Mouse (Mus musculus) MEL (cell line): ENCODE results near the gene Srgn. TPM values are rescaled to one million over a fixed set of nuclear protein-coding genes. Genes with fewer than 3 reads are reported as not detected.

Experiments used
- DNase-seq: peaks from one replicate; pipeline ENCODE4 v3.0.0; 2011; ENCODE audit warnings: low read depth, low spot score
- H3K27ac ChIP-seq: 2 replicates; pipeline ENCODE4 v1.5.1; 2012; ENCODE audit warnings: low read depth, mild to moderate bottlenecking, control low read depth, low read length, moderate library complexity; ENCODE audit not compliant: control insufficient read depth
- H3K27me3 ChIP-seq, 2 experiments: fragments of 150-350 bp in 1 of 2; sonication (generic) in 1 of 2; 2 replicates each; pipeline ENCODE4 v1.6.1; 2012; ENCODE audit warnings: low read length in 2 of 2, mild to moderate bottlenecking in 2 of 2, improper control_type of control experiment in 1 of 2, moderate library complexity in 1 of 2; ENCODE audit not compliant: insufficient read depth in 2 of 2, control insufficient read depth in 1 of 2
- H3K36me3 ChIP-seq, 2 experiments: 2 replicates each; pipeline ENCODE4 v1.6.1; 2012 to 2014; ENCODE audit warnings: low read length in 2 of 2, improper control_type of control experiment in 1 of 2, inconsistent platforms in 1 of 2, mild to moderate bottlenecking in 1 of 2; ENCODE audit not compliant: insufficient read depth in 2 of 2, control insufficient read depth in 1 of 2
- H3K4me1 ChIP-seq, 2 experiments: fragments of 150-350 bp in 1 of 2; sonication (generic) in 1 of 2; 2 replicates each; pipeline ENCODE4 v1.6.1; 2012; ENCODE audit warnings: low read length in 2 of 2, improper control_type of control experiment in 1 of 2, mild to moderate bottlenecking in 1 of 2; ENCODE audit not compliant: insufficient read depth in 2 of 2, control insufficient read depth in 1 of 2
- H3K4me3 ChIP-seq, 2 experiments: fragments of 150-350 bp in 1 of 2; sonication (generic) in 1 of 2; 2 replicates each; pipeline ENCODE4 v1.5.1; 2012; ENCODE audit warnings: low read depth in 2 of 2, low read length in 2 of 2, mild to moderate bottlenecking in 2 of 2, moderate library complexity in 2 of 2, control low read depth in 1 of 2, improper control_type of control experiment in 1 of 2; ENCODE audit not compliant: control insufficient read depth in 1 of 2, insufficient read depth in 1 of 2
- H3K79me2 ChIP-seq: 2 replicates; pipeline ENCODE4 v1.6.1; 2012; ENCODE audit warnings: mild to moderate bottlenecking, low read length, moderate library complexity; ENCODE audit not compliant: control insufficient read depth, poor library complexity, insufficient read depth
- H3K9ac ChIP-seq: 2 replicates; pipeline ENCODE4 v1.6.1; 2012; ENCODE audit warnings: low read depth, mild to moderate bottlenecking, control low read depth, low read length, moderate library complexity; ENCODE audit not compliant: control insufficient read depth, poor library complexity, severe bottlenecking
- H3K9me3 ChIP-seq: fragments of 150-350 bp; sonication (generic); replicated peaks from 2 replicates; pipeline ENCODE4 v1.6.1; 2012; ENCODE audit warnings: mild to moderate bottlenecking, low read length, improper control_type of control experiment, moderate library complexity; ENCODE audit not compliant: insufficient read depth
- BHLHE40 ChIP-seq: IDR thresholded peaks from 2 replicates; pipeline ENCODE4 v1.6.1; 2012; ENCODE audit warnings: low read depth, mild to moderate bottlenecking, inconsistent platforms, low read length, improper control_type of control experiment, borderline replicate concordance
- CHD2 ChIP-seq: IDR thresholded peaks from 2 replicates; pipeline ENCODE4 v1.6.1; 2011; ENCODE audit warnings: low read length, improper control_type of control experiment
- CTCF ChIP-seq, 3 experiments: IDR thresholded peaks in 2 of 3; conservative IDR thresholded peaks in 1 of 3; 2 replicates each; pipeline ENCODE4 v1.5.1; 2011 to 2012; ENCODE audit warnings: low read length in 3 of 3, low read depth in 2 of 3, mild to moderate bottlenecking in 2 of 3, improper control_type of control experiment in 1 of 3, inconsistent platforms in 1 of 3, mixed read lengths in 1 of 3, moderate library complexity in 1 of 3; ENCODE audit not compliant: control insufficient read depth in 1 of 3, insufficient read depth in 1 of 3, poor library complexity in 1 of 3, severe bottlenecking in 1 of 3
- E2F4 ChIP-seq: IDR thresholded peaks from 2 replicates; pipeline ENCODE4 v1.6.1; 2011; ENCODE audit warnings: low read depth, low read length, improper control_type of control experiment, borderline replicate concordance
- ELF1 ChIP-seq: IDR thresholded peaks from 2 replicates; pipeline ENCODE4 v1.6.1; 2014; ENCODE audit warnings: low read depth, mild to moderate bottlenecking, inconsistent platforms, low read length, improper control_type of control experiment, moderate library complexity
- EP300 ChIP-seq, 2 experiments: IDR thresholded peaks; 2 replicates each; pipeline ENCODE4 v1.6.1; 2011; ENCODE audit warnings: improper control_type of control experiment in 2 of 2, low read length in 2 of 2, low read depth in 1 of 2, mild to moderate bottlenecking in 1 of 2
- ETS1 ChIP-seq: IDR thresholded peaks from 2 replicates; pipeline ENCODE4 v1.6.1; 2012; ENCODE audit warnings: low read depth, mild to moderate bottlenecking, inconsistent platforms, low read length, improper control_type of control experiment, moderate library complexity
- GABPA ChIP-seq: IDR thresholded peaks from 2 replicates; pipeline ENCODE4 v1.6.1; 2012; ENCODE audit warnings: low read depth, mild to moderate bottlenecking, inconsistent platforms, low read length, improper control_type of control experiment, moderate library complexity
- GATA1 ChIP-seq: IDR thresholded peaks from 2 replicates; pipeline ENCODE4 v1.6.1; 2011; ENCODE audit warnings: low read depth, low read length, improper control_type of control experiment
- KAT2A ChIP-seq: conservative IDR thresholded peaks from 2 replicates; pipeline ENCODE4 v1.6.1; 2012; ENCODE audit warnings: low read depth, low read length, improper control_type of control experiment, inconsistent platforms
- MAFK ChIP-seq: IDR thresholded peaks from 2 replicates; pipeline ENCODE4 v1.6.1; 2011; ENCODE audit warnings: low read depth, mild to moderate bottlenecking, low read length, improper control_type of control experiment, borderline replicate concordance
- MAX ChIP-seq: IDR thresholded peaks from 2 replicates; pipeline ENCODE4 v1.6.1; 2011; ENCODE audit warnings: low read length, improper control_type of control experiment
- MYB ChIP-seq: IDR thresholded peaks from 2 replicates; pipeline ENCODE4 v1.6.1; 2011; ENCODE audit warnings: mild to moderate bottlenecking, low read depth, low read length, improper control_type of control experiment
- MYC ChIP-seq: IDR thresholded peaks from 2 replicates; pipeline ENCODE4 v1.6.1; 2011; ENCODE audit warnings: low read depth, mild to moderate bottlenecking, low read length, improper control_type of control experiment, moderate library complexity
- NELFE ChIP-seq: IDR thresholded peaks from 2 replicates; pipeline ENCODE4 v1.6.1; 2011; ENCODE audit warnings: low read depth, low read length, improper control_type of control experiment
- NRF1 ChIP-seq: IDR thresholded peaks from 2 replicates; pipeline ENCODE4 v1.6.1; 2014; ENCODE audit warnings: low read depth, mild to moderate bottlenecking, inconsistent platforms, low read length, improper control_type of control experiment, moderate library complexity; ENCODE audit not compliant: poor library complexity, insufficient read depth, severe bottlenecking
- POLR2A ChIP-seq, 2 experiments: IDR thresholded peaks; 2 replicates each; pipeline ENCODE4 v1.6.1; 2011 to 2012; ENCODE audit warnings: low read length in 2 of 2, mild to moderate bottlenecking in 2 of 2, control low read depth in 1 of 2, improper control_type of control experiment in 1 of 2, low read depth in 1 of 2, moderate library complexity in 1 of 2; ENCODE audit not compliant: control insufficient read depth in 1 of 2, insufficient read depth in 1 of 2, poor library complexity in 1 of 2
- POLR2AphosphoS2 ChIP-seq: IDR thresholded peaks from 2 replicates; pipeline ENCODE4 v1.6.1; 2011; ENCODE audit warnings: low read length, improper control_type of control experiment
- RAD21 ChIP-seq: IDR thresholded peaks from 2 replicates; pipeline ENCODE4 v1.6.1; 2011; ENCODE audit warnings: mild to moderate bottlenecking, low read depth, low read length, improper control_type of control experiment
- SMC3 ChIP-seq: IDR thresholded peaks from 2 replicates; pipeline ENCODE4 v1.6.1; 2011; ENCODE audit warnings: low read depth, low read length, improper control_type of control experiment
- TAL1 ChIP-seq: IDR thresholded peaks from 2 replicates; pipeline ENCODE4 v1.6.1; 2012; ENCODE audit warnings: mild to moderate bottlenecking, inconsistent platforms, low read length, moderate library complexity, mixed read lengths
- TBP ChIP-seq: IDR thresholded peaks from 2 replicates; pipeline ENCODE4 v1.8.0; 2011; ENCODE audit warnings: low read depth, low read length, improper control_type of control experiment
- TCF12 ChIP-seq: IDR thresholded peaks from 2 replicates; pipeline ENCODE4 v1.6.1; 2014; ENCODE audit warnings: low read depth, mild to moderate bottlenecking, inconsistent platforms, low read length, improper control_type of control experiment, moderate library complexity
- UBTF ChIP-seq: IDR thresholded peaks from 2 replicates; pipeline ENCODE4 v1.6.1; 2012; ENCODE audit warnings: low read depth, mild to moderate bottlenecking, inconsistent platforms, low read length, improper control_type of control experiment, moderate library complexity, borderline replicate concordance; ENCODE audit not compliant: insufficient read depth
- USF2 ChIP-seq, 2 experiments: IDR thresholded peaks; 2 replicates each; pipeline ENCODE4 v1.6.1; 2011 to 2012; ENCODE audit warnings: improper control_type of control experiment in 2 of 2, low read length in 2 of 2, borderline replicate concordance in 1 of 2, inconsistent platforms in 1 of 2, low read depth in 1 of 2, mild to moderate bottlenecking in 1 of 2; ENCODE audit not compliant: insufficient read depth in 1 of 2
- ZC3H11A ChIP-seq: IDR thresholded peaks from 2 replicates; pipeline ENCODE4 v1.6.1; 2012; ENCODE audit warnings: low read depth, mild to moderate bottlenecking, inconsistent platforms, low read length, improper control_type of control experiment
- ZKSCAN1 ChIP-seq: IDR thresholded peaks from 2 replicates; pipeline ENCODE4 v1.6.1; 2012; ENCODE audit warnings: low read depth, mild to moderate bottlenecking, inconsistent platforms, low read length, improper control_type of control experiment, moderate library complexity
- ZNF384 ChIP-seq: IDR thresholded peaks from 2 replicates; pipeline ENCODE4 v1.6.1; 2012; ENCODE audit warnings: low read depth, mild to moderate bottlenecking, inconsistent platforms, low read length, improper control_type of control experiment
- polyA plus RNA-seq, 2 experiments: library from polyadenylated mRNA; stranded (reverse) in 1 of 2; unstranded in 1 of 2; fragments of >175 nt in 1 of 2; fragments of >200 nt in 1 of 2; gene quantifications; 2 replicates each; pipeline versions ENCODE4 v1.2.1 to v1.2.4; 2012; ENCODE audit warnings: low replicate concordance in 2 of 2, low read depth in 1 of 2; ENCODE audit not compliant: insufficient read length in 2 of 2, insufficient read depth in 1 of 2, missing spikeins in 1 of 2
- total RNA-seq: library from RNA; depleted of rRNA; stranded (reverse); fragments of 300-350 nt; gene quantifications from 2 replicates; pipeline ENCODE4 v1.2.3, GENCODE M21; 2012

Gene Srgn
- total and polyA plus RNA-seq, 3 experiments, result 164 to 217 TPM; not detected in 1

- H3K9me3 ChIP-seq, result no peaks in the 10 kb centered on the region
- H3K4me3 ChIP-seq, result peak overlapping the region; percentile 59 to 74
- peaks cover 30% of the 10 kb centered on the region for H3K79me2 ChIP-seq
- no peak for TF ChIP-seq KAT2A
- TF ChIP-seq ZNF384, result no peak
- TF ChIP-seq BHLHE40, result no peak
- peak; percentile 38; the same call in 1 of the 2 replicates for TF ChIP-seq MAX
- TF ChIP-seq EP300 (IDR thresholded peaks at IDR 0.05; ENCODE audit: low read depth in 1 of 2, low read length in 2 of 2), result 0 out of 4 replicates have a peak, but pooled peaks of 1 of the 2 experiments have one; percentile 15
- TF ChIP-seq UBTF, result no peak
- TF ChIP-seq E2F4, result no peak
- TF ChIP-seq POLR2A (IDR thresholded peaks at IDR 0.05; ENCODE audit: control insufficient read depth in 1 of 2, insufficient read depth in 1 of 2, low read depth in 1 of 2, low read length in 2 of 2, poor library complexity in 1 of 2), result peak in 1 of 2 experiments; percentile 17; a peak in 1 of 4 replicates
- 0 out of 2 replicates have a peak, but pooled peaks have one; percentile 20 for TF ChIP-seq ZKSCAN1
- no peak for TF ChIP-seq NRF1
- no peak for TF ChIP-seq SMC3
- TF ChIP-seq GATA1, result no peak; the same call in 1 of the 2 replicates
- 0 out of 2 replicates have a peak, but pooled peaks have one; percentile 19 for TF ChIP-seq GABPA
- no peak for TF ChIP-seq MAFK
- TF ChIP-seq ETS1, result no peak
- no peak for TF ChIP-seq MYB
- peak; percentile 15; the same call in 1 of the 2 replicates for TF ChIP-seq NELFE
- TF ChIP-seq POLR2AphosphoS2, result no peak
- no peak for TF ChIP-seq CTCF (IDR thresholded peaks at IDR 0.05 in 2 of 3, conservative IDR thresholded peaks at IDR 0.05 in 1 of 3; ENCODE audit: control insufficient read depth in 1 of 3, insufficient read depth in 1 of 3, low read depth in 2 of 3, low read length in 3 of 3, poor library complexity in 1 of 3, severe bottlenecking in 1 of 3)
- TF ChIP-seq RAD21, result no peak
- TF ChIP-seq ELF1, result 0 out of 2 replicates have a peak, but pooled peaks have one; percentile 16
- TF ChIP-seq ZC3H11A, result no peak
- TF ChIP-seq TAL1, result no peak
- 0 out of 2 replicates have a peak, but pooled peaks have one; percentile 21 for TF ChIP-seq MYC
- TF ChIP-seq USF2 (IDR thresholded peaks at IDR 0.05; ENCODE audit: borderline replicate concordance in 1 of 2, insufficient read depth in 1 of 2, low read depth in 1 of 2, low read length in 2 of 2), result no peak
- TF ChIP-seq TBP, result peak; percentile 53; the same call in 1 of the 2 replicates
- 0 out of 2 replicates have a peak, but pooled peaks have one; percentile 3 for TF ChIP-seq TCF12
- TF ChIP-seq CHD2, result no peak
- peaks cover 15 to 46% of the 10 kb centered on the region in 2 experiments for H3K4me1 ChIP-seq
- peak; percentile 67 for DNase-seq
- H3K27ac ChIP-seq, result peak overlapping the region; percentile 94
- peak overlapping the region; percentile 63 for H3K9ac ChIP-seq
- H3K27me3 ChIP-seq, result no peaks in the 10 kb centered on the region
- H3K36me3 ChIP-seq, result peaks cover 0 to 45% of the 10 kb centered on the region in 2 experiments; a peak in 2 of 4 replicates
These were observed 18.8 kb downstream of the Srgn start for GRCm38 (mm10) chr10:62508459-62508858.
